Mouse (Mus musculus): ENCODE results near the gene Vopp1. TPM values are rescaled to one million over a fixed set of nuclear protein-coding genes. Genes with fewer than 3 reads are reported as not detected.
"Not testable (repeated sequence)": the region's sequence is repeated elsewhere in the genome, so short reads cannot be mapped to it uniquely, and the experiment has no call there.

The Vopp1 gene
- 10 to 100 TPM; 12.7 to 17.3 TPM for total RNA-seq (2021)
- polyA plus RNA-seq (2012; rRNA removed) = 8.5 and 10.6 TPM in 2 replicates
- long read RNA-seq, transcript Vopp1-201 (5 exons, 2,919 nt) = major isoform, 13 of 21 reads
- long read RNA-seq, partial matches to known transcripts = 0 of 21 reads
- long read RNA-seq, other reads (novel, unspliced or antisense) = 6 of 21 reads

- peak; percentile 84 for DNase-seq
Measured at GRCm38 (mm10) chr6:57824422-57825258, at the start of gene Vopp1. Vopp1 (minus strand) TSS chr6:57825159.

DNA sequence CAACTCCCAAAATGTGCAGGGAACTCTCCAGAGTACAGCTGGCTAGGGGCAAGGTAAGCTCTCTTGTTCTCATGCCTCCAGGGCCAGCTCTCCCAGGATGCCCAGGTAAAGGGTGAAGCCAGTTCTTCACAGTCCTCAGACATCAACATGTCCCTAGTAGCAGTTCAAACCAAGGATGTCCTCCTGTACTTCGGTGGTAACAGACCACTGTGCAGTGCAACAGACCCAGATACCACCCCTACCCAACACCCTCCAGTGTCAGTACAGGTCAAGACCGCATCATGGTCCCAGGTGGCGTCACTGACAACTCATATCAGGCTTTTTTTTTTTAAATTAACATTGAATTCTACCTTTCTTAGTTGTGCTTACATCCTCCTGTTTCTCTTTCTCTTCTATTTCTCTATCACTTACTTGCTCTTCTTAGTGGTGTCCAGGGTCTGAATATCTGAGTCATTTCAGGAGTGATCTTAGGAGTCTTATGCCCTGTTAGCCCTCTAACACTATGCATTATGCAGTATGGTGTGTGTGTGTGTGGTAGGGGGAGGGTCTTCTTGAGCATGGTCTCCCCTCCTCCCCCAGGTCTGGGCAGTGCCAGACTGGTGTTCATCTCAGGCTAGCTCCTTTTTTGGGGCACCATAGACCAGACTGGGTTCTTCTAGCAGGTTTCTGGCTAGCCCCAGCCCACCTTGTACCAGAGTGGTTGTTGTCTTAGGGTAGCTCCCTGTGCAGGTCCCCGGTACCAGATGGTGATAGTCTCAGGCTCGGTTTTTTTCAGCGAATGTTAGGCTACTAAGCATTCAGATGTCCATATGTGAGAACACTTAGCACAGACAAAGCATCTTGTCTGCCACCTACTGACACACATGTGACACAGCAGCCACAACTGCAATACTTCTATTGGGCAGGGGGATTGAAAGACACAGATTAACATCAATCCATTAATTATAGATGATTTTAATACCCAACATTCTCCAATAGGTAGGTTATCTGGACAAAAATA, 34.4 kb upstream of the Vopp1 start:
- peak; percentile 7 for DNase-seq

DNA sequence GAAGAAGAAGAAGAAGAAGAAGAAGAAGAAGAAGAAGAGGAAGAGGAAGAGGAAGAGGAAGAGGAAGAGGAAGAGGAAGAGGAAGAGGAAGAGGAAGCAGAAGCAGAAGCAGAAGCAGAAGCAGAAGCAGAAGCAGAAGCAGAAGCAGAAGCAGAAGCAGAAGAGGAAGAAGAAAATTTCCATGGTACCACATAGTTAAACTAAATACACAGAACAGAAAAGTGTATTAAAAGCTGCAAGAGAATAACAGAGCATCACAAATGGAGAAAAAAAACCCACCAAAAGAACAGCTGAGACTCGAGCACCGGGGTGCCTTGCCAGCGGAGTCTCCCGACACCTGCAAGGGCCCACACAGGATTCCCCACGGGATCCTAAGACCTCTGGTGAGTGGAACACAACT, 26.2 kb upstream of the Vopp1 start:
- DNase-seq = not testable (repeated sequence)

DNA sequence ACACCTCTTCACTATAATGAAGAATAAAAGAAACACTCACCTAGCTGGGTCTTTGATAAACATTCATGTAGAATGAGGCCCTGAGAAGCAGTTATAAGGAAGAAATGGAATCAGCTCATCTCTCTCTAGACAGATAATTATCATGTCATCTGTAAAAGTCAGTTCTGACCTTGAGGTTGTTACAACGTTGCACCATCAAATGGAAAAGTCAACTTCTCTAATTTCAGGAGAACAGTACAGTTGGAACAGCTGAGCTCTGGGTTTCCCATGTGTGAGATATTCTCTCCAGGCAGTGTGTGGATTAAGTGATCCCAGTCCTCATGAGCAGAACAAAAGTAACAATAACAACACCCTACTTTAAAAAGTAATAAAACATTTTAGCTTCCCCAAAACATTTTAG, 25.3 kb upstream of the Vopp1 start, which contains the start of gene Vmn1r21:
TSS of gene Vmn1r21 (minus strand) at position 58 of the 400 bp plus-strand sequence.
- DNase-seq = no peak

DNA sequence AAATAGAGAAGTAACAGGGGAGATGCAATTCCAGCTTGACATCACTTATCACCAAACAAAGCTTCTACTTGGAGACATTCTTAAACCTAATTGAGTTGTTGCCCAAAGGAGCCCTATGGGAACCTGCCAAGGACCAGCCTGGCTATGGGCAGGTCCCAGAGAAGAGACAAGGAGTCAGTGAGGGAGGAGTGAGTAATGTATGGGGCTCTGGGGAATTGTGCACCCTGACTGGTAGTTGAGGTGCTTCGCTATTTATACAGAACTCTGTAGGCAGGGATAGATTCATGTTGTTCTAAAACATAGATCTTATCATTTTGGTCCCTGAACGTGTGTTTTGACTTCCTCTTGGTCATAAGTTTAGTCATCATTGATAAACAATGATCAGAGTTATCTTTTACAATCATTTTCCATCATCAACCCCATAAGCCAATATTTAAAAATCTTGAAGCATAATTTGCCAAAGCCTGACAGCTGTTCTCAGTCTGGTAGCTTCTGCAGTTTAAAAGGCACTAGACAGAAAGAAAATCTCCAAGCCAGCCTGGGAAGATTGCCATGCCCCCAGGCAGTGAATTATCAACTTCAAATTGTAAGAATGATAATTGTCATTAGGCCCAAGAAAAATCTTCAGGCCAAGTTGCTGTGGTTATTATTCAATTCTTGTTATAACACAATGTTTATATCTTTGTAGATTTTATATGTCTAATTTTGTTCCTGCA, 14.9 kb upstream of the Vopp1 start:
- DNase-seq = no peak

GRCm38 (mm10) chr6:57825259-57825715, 328 bp upstream of the Vopp1 start:
- DNase-seq = no peak

GRCm38 (mm10) chr6:57823461-57823860, 1.5 kb downstream of the Vopp1 start:
- DNase-seq = no peak

- DNase-seq = no peak
Measured at GRCm38 (mm10) chr6:57822648-57823410, 2.1 kb downstream of the Vopp1 start.

GRCm38 (mm10) chr6:57814436-57814940, 10.5 kb downstream of the Vopp1 start:
- no peak for DNase-seq

DNA sequence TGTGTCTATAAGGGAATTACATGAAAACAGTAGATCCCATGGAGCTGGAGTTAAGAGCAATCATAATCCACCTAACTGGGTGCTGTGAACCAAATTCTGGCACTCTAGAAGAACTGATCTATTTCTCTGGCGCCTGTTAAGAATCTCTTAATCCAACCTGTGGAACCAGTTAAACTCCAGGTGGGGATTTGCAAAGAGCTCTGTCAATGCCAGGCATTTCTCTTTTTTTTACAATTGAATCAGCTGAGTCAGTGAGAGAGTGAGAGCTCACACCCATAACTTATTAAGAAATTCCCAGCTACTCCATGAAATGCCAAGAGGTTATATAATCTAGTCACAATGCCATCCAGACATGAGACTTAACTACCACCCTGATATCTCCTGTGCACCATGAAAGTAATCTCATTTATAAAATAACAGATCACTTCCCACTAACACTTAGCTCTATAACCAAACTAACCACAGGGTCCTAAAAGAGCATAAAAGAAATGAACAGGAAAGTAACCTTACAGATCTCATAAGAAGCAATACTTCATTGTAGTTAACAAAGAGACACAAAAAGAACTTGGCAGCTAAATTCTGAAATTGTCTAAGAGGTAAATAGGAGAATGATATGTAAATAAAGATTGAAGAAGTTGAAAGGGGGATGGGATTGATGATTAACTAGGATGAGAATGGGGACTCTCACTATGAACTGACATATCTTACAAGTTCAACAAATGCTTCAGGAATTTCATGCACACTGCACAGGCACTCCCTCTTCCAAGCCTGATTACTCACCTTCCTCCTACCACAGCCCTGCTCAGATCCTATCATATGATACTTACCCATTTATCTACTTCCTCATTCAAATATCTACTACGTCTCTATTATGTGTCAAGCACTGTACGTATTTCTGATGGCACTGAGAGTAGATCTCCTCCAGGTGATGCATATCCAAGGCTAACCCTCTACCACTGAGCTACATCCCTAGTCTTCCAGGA, 12.9 kb downstream of the Vopp1 start:
- DNase-seq = no peak

DNA sequence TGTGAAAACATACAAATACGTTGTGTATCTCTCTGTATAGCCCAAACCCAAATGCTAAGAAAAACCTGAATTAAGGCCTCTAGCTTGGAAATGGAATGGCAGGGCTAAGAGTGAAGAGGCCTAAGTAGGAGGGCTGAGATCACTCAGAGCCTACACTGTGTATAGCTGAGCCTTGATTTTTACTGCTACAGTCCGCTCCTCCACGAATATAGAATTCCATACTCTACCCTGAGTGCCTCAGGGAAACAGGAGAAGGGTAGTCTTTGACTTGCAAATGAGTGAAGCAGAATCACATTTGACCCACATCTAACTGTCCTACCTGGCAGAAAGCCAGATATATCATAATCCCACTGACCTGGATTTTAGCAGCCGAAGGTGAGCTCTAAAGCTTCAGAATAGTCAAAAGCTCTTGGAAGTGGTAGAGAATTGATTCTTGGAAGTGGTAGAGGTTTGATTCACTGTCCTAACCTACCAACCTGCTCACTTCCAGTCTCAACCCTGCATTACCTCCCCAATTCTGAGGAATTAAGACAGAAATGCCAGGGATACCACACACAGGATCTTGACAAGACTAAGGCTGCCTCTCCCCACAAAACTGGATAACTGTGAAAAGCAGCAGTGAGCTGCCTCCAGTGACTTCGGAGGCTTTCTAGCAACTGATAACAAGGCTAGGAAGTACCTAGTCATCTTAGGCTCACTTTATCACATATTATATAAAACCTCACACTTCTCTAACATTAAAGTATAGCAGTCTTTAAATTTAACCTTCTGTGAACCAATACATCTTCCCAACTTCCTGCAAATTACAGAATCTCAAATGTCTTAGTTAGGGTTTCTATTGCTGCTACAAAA, 19.5 kb downstream of the Vopp1 start:
- no peak for DNase-seq

- DNase-seq = no peak
Measured at GRCm38 (mm10) chr6:57803130-57803529, 21.8 kb downstream of the Vopp1 start.

- DNase-seq = no peak
Measured at GRCm38 (mm10) chr6:57798986-57799385, 26.0 kb downstream of the Vopp1 start.

DNA sequence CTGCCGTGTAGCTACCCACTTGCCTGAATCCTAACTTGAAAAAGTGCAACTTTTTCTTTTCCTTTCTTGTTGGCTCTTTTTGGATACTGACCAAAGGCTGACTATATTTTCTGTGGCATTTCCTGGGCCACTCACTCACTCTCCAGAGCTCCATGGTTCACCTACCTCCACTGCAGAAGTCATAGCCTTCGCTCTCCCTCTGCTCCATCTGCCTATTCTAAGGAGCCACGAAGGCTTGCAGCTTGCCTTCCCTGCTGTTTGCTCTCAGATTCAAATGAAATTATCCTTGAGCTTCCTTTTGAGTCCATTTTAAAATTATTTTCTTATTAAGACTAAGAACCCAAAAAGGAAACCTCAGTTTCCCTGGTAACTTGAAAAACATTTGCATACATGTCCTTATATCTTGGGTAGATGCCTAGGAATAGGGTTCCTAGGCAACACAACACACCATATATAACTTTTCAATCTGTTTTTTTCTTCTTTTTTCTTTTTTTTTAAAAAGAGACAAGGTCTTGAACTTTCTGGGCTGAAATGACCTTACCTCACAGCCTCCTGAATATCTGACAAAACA, 28.0 kb downstream of the Vopp1 start:
- no peak for DNase-seq

DNA sequence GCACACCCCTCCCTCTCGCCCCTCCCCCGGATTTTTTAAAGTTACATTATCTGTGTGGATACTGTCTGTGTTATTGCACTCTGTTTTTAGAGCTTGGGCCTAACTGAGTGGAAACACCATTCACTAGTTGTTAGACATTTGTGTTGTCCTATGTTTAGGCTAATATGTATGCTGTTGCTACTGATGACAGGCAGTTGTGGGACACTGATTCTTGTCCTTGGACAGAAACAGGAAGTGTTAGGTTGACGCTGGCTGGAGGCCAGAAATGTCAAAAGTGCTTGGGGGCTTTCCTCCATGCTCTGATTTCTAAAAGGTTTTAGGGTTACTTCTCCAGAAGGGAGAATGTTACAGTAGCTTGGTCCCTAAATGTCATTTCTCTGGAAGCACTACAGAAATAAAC, 29.1 kb downstream of the Vopp1 start:
- DNase-seq = no peak

DNA sequence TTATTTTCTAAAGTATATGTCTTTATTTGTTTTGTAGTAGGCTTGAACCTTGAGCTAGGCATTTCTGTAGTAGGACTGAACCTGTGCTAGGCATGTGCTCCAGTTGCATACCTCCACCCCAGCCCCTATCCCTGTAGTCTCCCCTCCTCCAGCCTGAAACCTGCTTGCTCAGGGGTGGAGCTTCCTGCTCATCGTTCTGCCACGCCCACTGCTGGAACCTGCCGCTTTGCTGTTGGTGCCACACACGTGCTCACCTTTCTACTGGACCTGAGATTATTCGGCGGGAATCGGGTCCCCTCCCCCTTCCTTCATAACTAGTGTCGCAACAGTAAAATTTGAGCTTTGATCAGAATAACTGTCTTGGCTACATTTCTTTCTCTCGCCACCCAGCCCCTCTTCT, 32.1 kb downstream of the Vopp1 start:
- DNase-seq = not testable (repeated sequence)

DNA sequence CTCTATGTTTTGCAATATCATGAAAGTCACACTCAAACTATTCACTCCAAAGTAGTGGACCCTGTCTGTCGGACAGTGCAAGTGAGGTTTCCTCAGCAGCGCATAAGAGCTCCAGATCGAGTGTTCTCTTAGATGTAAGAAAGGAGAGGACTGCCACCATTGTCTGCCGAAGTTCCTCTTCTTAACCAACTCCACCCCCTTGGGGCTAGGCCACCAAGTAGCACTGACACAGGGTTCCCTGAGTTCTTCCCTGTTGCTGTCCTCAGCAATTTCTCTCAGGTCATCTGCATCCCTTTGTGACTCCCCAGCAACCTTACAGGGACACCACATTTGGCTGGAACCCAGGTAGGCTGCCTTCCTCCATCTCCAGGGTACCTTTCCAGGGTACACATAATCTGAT, 34.4 kb downstream of the Vopp1 start:
- no peak for DNase-seq

DNA sequence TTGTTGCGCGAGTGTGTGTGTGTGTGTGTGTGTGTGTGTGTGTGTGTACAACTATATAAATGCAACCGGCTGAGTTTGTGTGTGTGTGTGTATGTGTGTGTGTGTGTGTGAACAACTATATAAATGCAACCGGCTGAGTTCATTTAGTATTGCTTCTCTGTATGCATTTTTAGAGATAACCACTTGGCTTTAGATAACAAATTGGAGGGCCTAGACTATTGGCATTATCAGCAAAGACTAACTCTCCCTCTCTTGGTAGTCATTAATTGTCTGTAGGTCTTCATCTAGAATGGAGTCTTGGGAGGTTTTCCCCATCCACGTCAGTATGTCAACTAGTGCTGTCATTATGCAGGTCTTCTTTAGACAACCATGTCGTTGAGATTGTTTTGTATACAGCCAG, 37.6 kb downstream of the Vopp1 start:
- no peak for DNase-seq

Data from adrenal gland, adult 2 months (tissue).